Comparison of ENCODE assay signal across 15 mouse cellular contexts in the genomic region with DNA sequence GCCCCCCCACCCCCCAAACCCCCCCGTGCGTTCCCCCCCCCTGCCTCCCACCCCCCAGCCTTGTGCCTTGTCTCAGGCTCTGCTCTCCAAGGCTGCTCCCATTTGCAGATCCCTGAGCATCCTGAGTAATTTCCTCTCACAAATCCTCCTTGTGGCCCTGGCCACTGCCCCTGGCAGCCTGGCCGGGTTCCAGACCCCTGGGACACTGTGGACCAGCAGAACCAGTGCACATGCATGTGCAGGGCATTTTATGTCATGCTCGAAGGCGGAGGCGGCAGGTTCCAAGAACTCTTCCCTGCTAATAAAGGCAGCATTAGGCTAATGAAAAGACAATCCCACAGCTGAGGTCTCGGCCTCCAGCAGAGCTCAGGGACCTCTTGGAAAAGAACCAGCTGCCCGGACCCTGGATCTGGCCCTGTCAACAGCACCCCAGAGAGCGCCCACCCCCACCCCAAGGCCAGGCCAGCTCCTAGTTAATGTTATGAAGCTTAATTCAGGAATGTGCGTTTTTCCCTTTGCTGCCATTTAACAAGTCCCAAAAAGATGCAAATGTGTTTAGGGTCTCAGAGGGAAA.
DNase-seq lines count a peak whose midpoint lies in the region; ATAC-seq lines count a peak whose summit lies in the region.
"Had no signal": no experiment of that assay in that cellular context is flagged by ENCODE, and none has a peak within 500 bp of the region (broad histone marks: within the 10 kb centered on the region; RNA-seq: fewer than 3 reads in every experiment).

No protein-coding gene starts in this region.

- no peak overlapping the region for H3K9ac ChIP-seq in embryonic facial prominence, embryonic 12.5 days
- H3K9ac ChIP-seq in hindbrain, embryonic 16.5 days (ENCODE audit: low read depth, low read length) = no peak overlapping the region; the same call in none of the 2 replicates
- H3K9ac ChIP-seq in neural tube, embryonic 12.5 days = no peak overlapping the region
- H3K9ac ChIP-seq: heart, embryonic 15.5 days had no signal

- no peak overlapping the region for H3K4me2 ChIP-seq in embryonic facial prominence, embryonic 12.5 days (replicated peaks)
- H3K4me2 ChIP-seq in hindbrain, embryonic 16.5 days (ENCODE audit: low read length) = no peak overlapping the region
- no peak overlapping the region for H3K4me2 ChIP-seq in neural tube, embryonic 12.5 days (replicated peaks)
- H3K4me2 ChIP-seq: heart, embryonic 15.5 days had no signal

- H3K4me1 ChIP-seq in heart, embryonic 10.5 days = peaks cover 25% of the 10 kb centered on the region
- peaks cover 11% of the 10 kb centered on the region for H3K4me1 ChIP-seq in embryonic facial prominence, embryonic 12.5 days
- peaks cover 7% of the 10 kb centered on the region for H3K4me1 ChIP-seq in hindbrain, embryonic 16.5 days (ENCODE audit: control insufficient read depth, insufficient read depth, low read depth, low read length)
- peaks cover 13% of the 10 kb centered on the region for H3K4me1 ChIP-seq in neural tube, embryonic 12.5 days

- H3K4me3 ChIP-seq in heart, embryonic 10.5 days = no peak overlapping the region
- no peak overlapping the region for H3K4me3 ChIP-seq in embryonic facial prominence, embryonic 12.5 days
- H3K4me3 ChIP-seq in hindbrain, embryonic 16.5 days (ENCODE audit: low read length) = no peak overlapping the region
- H3K4me3 ChIP-seq in neural tube, embryonic 12.5 days = no peak overlapping the region
- H3K4me3 ChIP-seq: erythroblast, embryonic 14.5 days; heart, embryonic 15.5 days; myocyte had no signal

- WGBS in heart, embryonic 10.5 days = 60% methylated on average over 10 of the region's 10 CpGs
- 55% methylated on average over 10 of the region's 10 CpGs for WGBS in embryonic facial prominence, embryonic 12.5 days
- whole genome bisulfite sequencing in hindbrain, embryonic 16.5 days = 20% methylated on average over 8 of the region's 10 CpGs
- WGBS in neural tube, embryonic 12.5 days = 45% methylated on average over 8 of the region's 10 CpGs

- no peaks in the 10 kb centered on the region for H3K36me3 ChIP-seq in heart, embryonic 10.5 days
- peaks cover 25% of the 10 kb centered on the region; the same call in 1 of the 2 replicates for H3K36me3 ChIP-seq in embryonic facial prominence, embryonic 12.5 days
- H3K36me3 ChIP-seq in hindbrain, embryonic 16.5 days (ENCODE audit: control insufficient read depth, insufficient read depth, low read length) = no peaks in the 10 kb centered on the region
- peaks cover 10% of the 10 kb centered on the region; the same call in 1 of the 2 replicates for H3K36me3 ChIP-seq in neural tube, embryonic 12.5 days
- H3K36me3 ChIP-seq: heart, embryonic 15.5 days had no signal

- DNase-seq in heart, embryonic 10.5 days (ENCODE audit: low spot score) = no peak
- DNase-seq in heart, adult 11 months = no peak
- DNase-seq in thymus, postnatal 14 days = no peak
- no peak for DNase-seq in lung, adult 18-20 months
- DNase-seq in c-Kit-positive CD71-positive TER-119-positive erythroid progenitor cells, embryonic 14.5 days (ENCODE audit: low spot score) = no peak
- DNase-seq: adrenal gland, postnatal 10 days; cerebellum, adult 8-10 months; gastrocnemius, postnatal 14 days had no signal

- H3K27me3 ChIP-seq in heart, embryonic 10.5 days (ENCODE audit: insufficient read depth, poor library complexity, severe bottlenecking) = no peaks in the 10 kb centered on the region; the same call in 1 of the 2 replicates
- H3K27me3 ChIP-seq in embryonic facial prominence, embryonic 12.5 days = no peaks in the 10 kb centered on the region
- H3K27me3 ChIP-seq in hindbrain, embryonic 16.5 days (replicated peaks; ENCODE audit: control insufficient read depth, insufficient read depth, low read length) = no peaks in the 10 kb centered on the region
- H3K27me3 ChIP-seq in neural tube, embryonic 12.5 days (replicated peaks) = no peaks in the 10 kb centered on the region
- H3K27me3 ChIP-seq: heart, embryonic 15.5 days had no signal

- no peak for ATAC-seq in embryonic facial prominence, embryonic 12.5 days (ENCODE audit: insufficient number of reproducible peaks, insufficient read depth, low FRiP score, low TSS enrichment)
- ATAC-seq in hindbrain, embryonic 16.5 days = 0 out of 2 replicates have a peak, but pooled peaks have one; percentile 32
- peak; percentile 73 for ATAC-seq in neural tube, embryonic 12.5 days (ENCODE audit: low FRiP score, low read depth)
- ATAC-seq: intestine, embryonic 16.5 days had no signal

- peak overlapping the region; percentile 22; the same call in 1 of the 2 replicates for H3K27ac ChIP-seq in heart, embryonic 10.5 days
- H3K27ac ChIP-seq in embryonic facial prominence, embryonic 12.5 days = 0 out of 2 replicates have a peak overlapping the region, but pooled peaks have one; percentile 11
- no peak overlapping the region; the same call in 1 of the 2 replicates for H3K27ac ChIP-seq in hindbrain, embryonic 16.5 days (ENCODE audit: low read depth, low read length)
- H3K27ac ChIP-seq in neural tube, embryonic 12.5 days = peak overlapping the region; percentile 50; the same call in 1 of the 2 replicates
- H3K27ac ChIP-seq: heart, embryonic 15.5 days had no signal

- no peaks in the 10 kb centered on the region for H3K9me3 ChIP-seq in heart, embryonic 10.5 days
- H3K9me3 ChIP-seq in embryonic facial prominence, embryonic 12.5 days = no peaks in the 10 kb centered on the region
- no peaks in the 10 kb centered on the region for H3K9me3 ChIP-seq in hindbrain, embryonic 16.5 days (ENCODE audit: control insufficient read depth, low read length)
- no peaks in the 10 kb centered on the region for H3K9me3 ChIP-seq in neural tube, embryonic 12.5 days
- H3K9me3 ChIP-seq: heart, embryonic 15.5 days had no signal
